In genomic region chr3:70308061-70308461, GRCm38 (mm10) we compare ENCODE assay signal across 23 mouse cellular contexts.
DNase-seq lines count a peak whose midpoint lies in the region; ATAC-seq lines count a peak whose summit lies in the region.
"Had no signal": no experiment of that assay in that cellular context is flagged by ENCODE, and none has a peak within 500 bp of the region (broad histone marks: within the 10 kb centered on the region; RNA-seq: fewer than 3 reads in every experiment).

No protein-coding gene starts in this region.

- H3K27ac ChIP-seq in hindbrain, embryonic 16.5 days (ENCODE audit: low read depth, low read length) = no peak overlapping the region
- H3K27ac ChIP-seq in hindbrain, embryonic 13.5 days = no peak overlapping the region
- H3K27ac ChIP-seq: heart, embryonic 15.5 days; limb, embryonic 13.5 days; liver, embryonic 13.5 days; lung, embryonic 15.5 days; midbrain, embryonic 10.5 days; stomach, postnatal 0 days had no signal

- WGBS in hindbrain, embryonic 16.5 days = 71% methylated on average over 3 of the region's 3 CpGs
- WGBS in hindbrain, embryonic 13.5 days = 86% methylated on average over 3 of the region's 3 CpGs

- no peaks in the 10 kb centered on the region for H3K27me3 ChIP-seq in hindbrain, embryonic 16.5 days (replicated peaks; ENCODE audit: control insufficient read depth, insufficient read depth, low read length)
- no peaks in the 10 kb centered on the region for H3K27me3 ChIP-seq in hindbrain, embryonic 13.5 days
- H3K27me3 ChIP-seq: heart, embryonic 15.5 days; liver, embryonic 13.5 days; lung, embryonic 15.5 days; Patski had no signal

- H3K4me1 ChIP-seq in hindbrain, embryonic 16.5 days (ENCODE audit: control insufficient read depth, insufficient read depth, low read depth, low read length) = no peaks in the 10 kb centered on the region
- H3K4me1 ChIP-seq in hindbrain, embryonic 13.5 days (replicated peaks) = no peaks in the 10 kb centered on the region
- H3K4me1 ChIP-seq: heart, embryonic 15.5 days; liver, embryonic 13.5 days; lung, embryonic 15.5 days; midbrain, embryonic 10.5 days had no signal

- H3K36me3 ChIP-seq in hindbrain, embryonic 16.5 days (ENCODE audit: control insufficient read depth, insufficient read depth, low read length) = no peaks in the 10 kb centered on the region
- no peaks in the 10 kb centered on the region for H3K36me3 ChIP-seq in hindbrain, embryonic 13.5 days
- H3K36me3 ChIP-seq: heart, embryonic 15.5 days; limb, embryonic 13.5 days; liver, embryonic 13.5 days; lung, embryonic 15.5 days; midbrain, embryonic 10.5 days had no signal

- H3K9me3 ChIP-seq in hindbrain, embryonic 16.5 days (ENCODE audit: control insufficient read depth, low read length) = no peaks in the 10 kb centered on the region
- no peaks in the 10 kb centered on the region for H3K9me3 ChIP-seq in hindbrain, embryonic 13.5 days
- H3K9me3 ChIP-seq: heart, embryonic 15.5 days; limb, embryonic 13.5 days; liver, embryonic 13.5 days; lung, embryonic 15.5 days; midbrain, embryonic 10.5 days had no signal

- H3K4me3 ChIP-seq in hindbrain, embryonic 16.5 days (ENCODE audit: low read length) = no peak overlapping the region
- H3K4me3 ChIP-seq in hindbrain, embryonic 13.5 days = no peak overlapping the region
- H3K4me3 ChIP-seq: heart, embryonic 15.5 days; limb, embryonic 13.5 days; liver, embryonic 13.5 days; lung, embryonic 15.5 days; midbrain, embryonic 10.5 days had no signal

- DNase-seq in brain, adult 2 months (ENCODE audit: low read depth, low spot score) = peak; percentile 86
- peak; percentile 68 for DNase-seq in cerebellum, adult 11-12 months
- DNase-seq in cerebellum, postnatal 14 days = peak; percentile 27 to 66
- no peak for DNase-seq in thymus, adult 18-20 months
- DNase-seq in ovary, postnatal 10 days (ENCODE audit: low spot score) = no peak
- DNase-seq: adrenal gland, postnatal 10 days; gastrocnemius, postnatal 14 days; heart, postnatal 4 days; kidney, adult 8-10 months; kidney, postnatal 14 days; liver, embryonic 13.5 days; lung, postnatal 4 days; right cerebral cortex, postnatal 4 days; thymus, postnatal 25 days had no signal

- peak; percentile 50; the same call in 1 of the 2 replicates for ATAC-seq in hindbrain, embryonic 16.5 days
- no peak for ATAC-seq in hindbrain, embryonic 13.5 days (ENCODE audit: low FRiP score)
- ATAC-seq: activated CD4-positive, CD25-positive, alpha-beta regulatory T cell, adult 4 months; Patski had no signal

- H3K9ac ChIP-seq in hindbrain, embryonic 16.5 days (ENCODE audit: low read depth, low read length) = no peak overlapping the region
- no peak overlapping the region for H3K9ac ChIP-seq in hindbrain, embryonic 13.5 days
- H3K9ac ChIP-seq: heart, embryonic 15.5 days; limb, embryonic 13.5 days; liver, embryonic 13.5 days; lung, embryonic 15.5 days had no signal

- no peak overlapping the region for H3K4me2 ChIP-seq in hindbrain, embryonic 16.5 days (ENCODE audit: low read length)
- no peak overlapping the region for H3K4me2 ChIP-seq in hindbrain, embryonic 13.5 days
- H3K4me2 ChIP-seq: heart, embryonic 15.5 days; limb, embryonic 13.5 days; liver, embryonic 13.5 days; lung, embryonic 15.5 days had no signal

Comparison
In these comparisons a context has a peak if more than half of its experiments do, and no peak if none do; other contexts are left out.
1. DNase-seq: peak in brain, adult 2 months (single experiment), cerebellum, adult 11-12 months (single experiment) and cerebellum, postnatal 14 days (2 of 2); none in thymus, adult 18-20 months (0 of 2) and ovary, postnatal 10 days (single experiment).